Mouse (Mus musculus) activated CD4-positive, CD25-positive, alpha-beta regulatory T cell, adult 4 months (primary cell): ENCODE results near the gene Tesmin. TPM values are rescaled to one million over a fixed set of nuclear protein-coding genes. Genes with fewer than 3 reads are reported as not detected.

Source experiments
- ATAC-seq: one replicate; pipeline ENCODE4 v1.8.0; 2017
- polyA plus RNA-seq, 2 experiments: library from polyadenylated mRNA; unstranded; fragments of 100-300 nt; shearing (Covaris generic); gene quantifications; one replicate each; pipeline ENCODE4 v1.2.1; 2017

Gene Tesmin
- polyA plus RNA-seq, 2 experiments from 2014 or later: not detected

DNA sequence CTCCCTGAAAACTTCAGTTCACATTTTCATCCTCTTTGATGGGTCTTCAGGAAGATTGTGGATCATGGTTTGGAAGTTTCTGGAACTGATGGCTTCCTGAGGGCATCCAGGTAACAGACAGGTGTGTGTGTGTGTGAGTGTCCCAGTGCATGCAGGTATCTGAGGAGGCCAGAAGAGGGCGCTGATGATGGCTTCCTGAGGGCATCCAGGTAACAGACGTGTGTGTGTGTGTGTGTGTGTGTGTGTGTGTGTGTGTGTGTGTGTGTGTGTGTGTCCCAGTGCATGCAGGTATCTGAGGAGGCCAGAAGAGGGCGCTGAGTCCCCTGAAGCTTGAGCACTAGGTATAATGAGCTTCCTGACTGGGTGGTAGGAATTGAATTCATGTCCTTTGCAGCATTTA lies 58.7 kb downstream of the Tesmin start:
- no peak for ATAC-seq

DNA sequence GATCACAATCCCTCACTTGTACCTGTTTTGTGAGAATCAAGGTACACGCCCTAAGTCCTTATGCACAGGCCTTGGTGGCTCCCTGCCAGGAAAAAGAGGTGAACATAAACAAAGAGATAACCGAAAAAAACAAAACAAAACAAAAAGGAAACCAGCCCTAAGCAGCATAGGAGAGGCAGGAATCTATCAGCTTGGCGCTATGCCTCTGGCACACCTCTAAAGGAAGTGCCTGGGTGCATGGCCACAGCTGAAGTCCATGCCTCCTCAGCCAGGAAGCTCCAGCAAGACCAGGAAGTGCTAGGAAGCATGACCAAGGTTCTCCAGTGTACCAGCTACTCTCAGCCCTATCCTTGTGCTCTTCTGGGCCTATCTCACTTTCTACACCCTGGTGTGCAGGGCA lies 60.6 kb downstream of the Tesmin start:
- ATAC-seq: no peak

DNA sequence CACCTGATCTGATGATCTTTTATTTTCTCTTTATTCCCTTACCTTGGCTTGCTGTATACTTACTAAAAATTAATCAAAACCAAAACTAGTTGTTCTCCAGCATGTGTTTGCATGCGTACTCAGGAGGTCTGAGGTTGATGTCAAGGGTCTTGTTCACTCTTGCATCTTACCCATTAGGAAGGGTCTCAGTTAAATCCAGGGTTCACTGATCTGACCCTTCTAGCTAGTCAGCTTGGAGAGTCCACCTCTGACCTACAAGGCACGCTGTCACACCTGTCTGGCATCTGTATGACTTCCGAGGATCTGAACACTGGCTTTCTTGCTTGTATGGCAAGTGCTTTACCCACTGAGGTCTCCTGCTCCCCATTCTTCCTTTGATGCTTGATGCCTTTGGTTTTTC lies 62.1 kb downstream of the Tesmin start:
- no peak for ATAC-seq

DNA sequence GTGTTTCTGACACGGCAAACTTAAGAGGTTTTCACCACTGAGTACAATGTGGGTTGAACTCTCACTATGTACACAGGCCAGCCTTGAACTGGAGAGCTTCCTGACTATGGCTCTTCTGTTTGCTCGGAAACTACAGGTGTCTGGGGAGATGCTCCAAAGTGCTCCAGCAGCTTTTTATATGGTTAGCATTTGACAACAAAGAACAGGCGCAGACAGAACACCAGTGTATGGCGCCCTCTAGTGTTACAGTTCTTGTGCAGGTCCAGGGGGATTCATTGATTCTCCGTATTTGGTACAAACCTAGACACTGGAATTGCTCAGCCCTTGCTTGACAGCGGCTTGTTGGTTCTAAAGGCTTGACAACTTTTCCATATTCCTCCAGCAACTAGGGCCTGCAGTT lies 62.5 kb downstream of the Tesmin start:
- ATAC-seq: no peak

DNA sequence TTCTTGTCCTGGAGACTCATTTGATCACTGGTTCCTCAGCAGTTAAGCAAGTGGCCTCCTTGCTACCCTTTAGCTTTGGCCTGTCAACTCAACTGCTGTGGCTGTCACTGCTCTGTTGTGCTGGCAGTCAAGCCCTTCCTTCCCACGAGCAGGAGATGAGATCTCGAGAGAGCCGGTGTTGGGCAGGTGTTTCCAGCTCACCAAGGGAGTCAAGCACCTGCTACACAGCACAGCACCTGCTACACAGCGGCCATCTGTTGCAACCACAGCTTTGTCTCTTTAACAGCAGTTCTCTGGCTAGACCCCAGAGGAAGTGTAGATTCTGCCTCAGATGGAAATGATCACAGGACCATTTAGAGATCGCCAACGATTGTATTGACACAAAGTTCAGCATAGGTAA lies 63.0 kb downstream of the Tesmin start:
- no peak for ATAC-seq

Other genes starting within 250 kb of the Tesmin start
- 100 to 1,000 TPM; 116 to 129 TPM for gene Mrpl21, start 106.0 kb upstream of the Tesmin start, polyA plus RNA-seq
- 1 to 10 TPM; 3.3 to 4.9 TPM for gene Ighmbp2, start 105.8 kb upstream of the Tesmin start, polyA plus RNA-seq
- gene Cpt1a, start 66.5 kb upstream of the Tesmin start, polyA plus RNA-seq: 10 to 100 TPM; 18.3 to 18.4 TPM
- 1 to 10 TPM in 1 of 2 experiments, not detected in 1; 2.1 TPM for gene Gal, start 25.7 kb downstream of the Tesmin start, polyA plus RNA-seq
- gene Ppp6r3, start 186.9 kb downstream of the Tesmin start, polyA plus RNA-seq: 10 to 100 TPM; 63.1 to 63.2 TPM